Mouse (Mus musculus) intestine, embryonic 14.5 days (tissue): ENCODE data around the gene Ankmy1. TPM values are rescaled to one million over a fixed set of nuclear protein-coding genes. Genes with fewer than 3 reads are reported as not detected.

Experiments used
- ATAC-seq: fragments of 200-750 bp; cut with Nextera tagmentation; replicated peaks from 2 replicates; pipeline ENCODE4 v1.8.0; 2017; ENCODE audit warnings: low read depth, moderate number of reproducible peaks, moderate TSS enrichment, moderate library complexity; ENCODE audit not compliant: low FRiP score, low TSS enrichment
- DNase-seq: peaks from one replicate; pipeline ENCODE4 v3.0.0-alpha.2; 2018; ENCODE audit warnings: low spot score
- H3K27ac ChIP-seq: fragments of 300-500 bp; sonication (generic); 2 replicates; pipeline ENCODE4 v1.5.1; 2014; ENCODE audit warnings: low read depth, mild to moderate bottlenecking, control low read depth
- H3K27me3 ChIP-seq: fragments of 300-500 bp; sonication (generic); replicated peaks from 2 replicates; pipeline ENCODE4 v1.6.1; 2014; ENCODE audit warnings: low read length, control low read depth; ENCODE audit not compliant: control insufficient read depth, insufficient read depth
- H3K36me3 ChIP-seq: fragments of 300-500 bp; sonication (generic); 2 replicates; pipeline ENCODE4 v1.6.1; 2014; ENCODE audit warnings: low read length, control low read depth; ENCODE audit not compliant: control insufficient read depth, insufficient read depth
- H3K4me1 ChIP-seq: fragments of 300-500 bp; sonication (generic); replicated peaks from 2 replicates; pipeline ENCODE4 v1.6.1; 2014; ENCODE audit warnings: low read length, control low read depth, mixed read lengths; ENCODE audit not compliant: control insufficient read depth, insufficient read depth
- H3K4me2 ChIP-seq: fragments of 300-500 bp; sonication (generic); 2 replicates; pipeline ENCODE4 v1.6.1; 2014; ENCODE audit warnings: low read length
- H3K4me3 ChIP-seq: fragments of 300-500 bp; sonication (generic); 2 replicates; pipeline ENCODE4 v1.5.1; 2014; ENCODE audit warnings: low read depth, low read length, control low read depth, mixed read lengths
- H3K9ac ChIP-seq: fragments of 300-500 bp; sonication (generic); 2 replicates; pipeline ENCODE4 v1.6.1; 2014; ENCODE audit warnings: mild to moderate bottlenecking, low read length
- H3K9me3 ChIP-seq: fragments of 300-500 bp; sonication (generic); 2 replicates; pipeline ENCODE4 v1.6.1; 2016; ENCODE audit warnings: low read length, control low read depth; ENCODE audit not compliant: control insufficient read depth
- WGBS: fragments of 180-500 bp; shearing (Covaris S2); extraction: QIAGEN DNeasy Blood & Tissue Kit; methylation state at CpG from one replicate; pipeline ENCODE4 v1.1.7; 2014; 5-methylcytosine and 5-hydroxymethylcytosine counted together
- polyA plus RNA-seq: library from polyadenylated mRNA; unstranded; fragments of >200 nt; fragmentation: Nextera tagmentation; extraction: Ambion mirVana; gene quantifications from 2 replicates; pipeline ENCODE4 v1.2.1, GENCODE M21; 2014

Gene Ankmy1
- polyA plus RNA-seq, 1 experiment from 2014 or later, result 0.30 TPM

- 73% methylated on average over 7 of the region's 7 CpGs for WGBS
- Histone ChIP-seq H3K4me1 (no peaks in the 10 kb centered on the region), H3K9ac (no peak overlapping the region), H3K27me3 (no peaks in the 10 kb centered on the region), H3K27ac (no peak overlapping the region), H3K36me3 (no peaks in the 10 kb centered on the region), H3K9me3 (no peaks in the 10 kb centered on the region), H3K4me3 (no peak overlapping the region), H3K4me2 (no peak overlapping the region)
- DNase-seq (no peak), ATAC-seq (no peak)
Observed at GRCm38 (mm10) chr1:92888901-92889655, 13.6 kb downstream of the Ankmy1 start.

- no peak overlapping the region for H3K27ac ChIP-seq
- DNase-seq, result no peak
- 85% methylated on average over 6 of the region's 6 CpGs for WGBS
- H3K9me3 ChIP-seq, result no peaks in the 10 kb centered on the region
- no peak overlapping the region for H3K4me2 ChIP-seq
- no peaks in the 10 kb centered on the region for H3K27me3 ChIP-seq
- no peak overlapping the region for H3K9ac ChIP-seq
- no peaks in the 10 kb centered on the region for H3K4me1 ChIP-seq
- ATAC-seq, result no peak
- H3K4me3 ChIP-seq, result no peak overlapping the region
- H3K36me3 ChIP-seq, result no peaks in the 10 kb centered on the region
Observed at GRCm38 (mm10) chr1:92881982-92882381, 20.7 kb downstream of the Ankmy1 start.

DNA sequence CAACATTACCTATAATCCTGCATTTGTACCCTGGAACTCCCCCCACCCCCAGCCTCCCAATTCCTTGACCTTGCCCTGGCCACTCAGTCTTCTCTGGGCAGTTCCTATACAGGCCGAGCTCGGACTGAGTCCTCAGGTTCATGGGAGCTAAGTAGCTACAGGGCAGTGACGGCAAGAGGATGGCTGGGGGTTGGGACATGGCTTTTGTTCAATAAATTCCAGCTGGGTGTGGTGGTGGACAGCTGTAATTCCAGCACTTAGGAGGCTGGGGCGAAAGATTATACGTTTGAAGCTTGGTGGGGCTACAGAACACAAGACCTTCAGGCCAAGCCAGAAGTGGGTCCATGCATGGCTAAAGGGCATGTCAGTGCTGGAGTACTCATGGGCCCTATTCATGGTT is 22.6 kb downstream of the Ankmy1 start:
- no peak overlapping the region for H3K4me3 ChIP-seq
- H3K27me3 ChIP-seq, result no peaks in the 10 kb centered on the region
- H3K4me1 ChIP-seq, result no peaks in the 10 kb centered on the region
- 73% methylated on average over 5 of the region's 5 CpGs for WGBS
- no peak overlapping the region for H3K4me2 ChIP-seq
- ATAC-seq, result no peak
- H3K36me3 ChIP-seq, result no peaks in the 10 kb centered on the region
- no peak overlapping the region for H3K9ac ChIP-seq
- no peaks in the 10 kb centered on the region for H3K9me3 ChIP-seq
- no peak for DNase-seq
- no peak overlapping the region for H3K27ac ChIP-seq

DNA sequence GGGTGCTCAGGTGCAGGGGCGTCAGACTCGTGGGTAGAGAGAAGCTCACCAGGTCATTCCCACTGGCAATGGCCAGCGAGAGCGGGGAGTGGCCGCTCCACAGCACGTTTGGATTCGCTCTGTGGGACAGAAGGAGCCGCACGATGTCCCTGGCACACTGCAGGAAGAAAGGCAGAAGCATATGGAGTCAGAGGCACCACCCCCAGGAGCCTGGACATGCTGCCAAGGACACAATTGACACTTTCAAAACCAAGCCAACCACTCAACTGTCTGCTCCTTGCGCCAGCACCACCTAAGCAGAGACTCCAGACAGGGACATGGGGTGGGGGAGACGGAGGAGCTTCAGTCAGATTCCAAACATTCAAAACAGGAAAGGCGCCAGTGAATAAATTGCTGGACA is 23.4 kb downstream of the Ankmy1 start:
- H3K27me3 ChIP-seq, result no peaks in the 10 kb centered on the region
- H3K4me2 ChIP-seq, result no peak overlapping the region
- no peaks in the 10 kb centered on the region for H3K4me1 ChIP-seq
- no peaks in the 10 kb centered on the region for H3K36me3 ChIP-seq
- no peaks in the 10 kb centered on the region for H3K9me3 ChIP-seq
- H3K27ac ChIP-seq, result no peak overlapping the region
- 82% methylated on average over 12 of the region's 12 CpGs for WGBS
- no peak overlapping the region for H3K9ac ChIP-seq
- DNase-seq (no peak), ATAC-seq (no peak)
- no peak overlapping the region for H3K4me3 ChIP-seq

- DNase-seq (no peak), ATAC-seq (no peak)
- H3K9ac ChIP-seq, result no peak overlapping the region
- 79% methylated on average over 13 of the region's 13 CpGs for WGBS
- no peaks in the 10 kb centered on the region for H3K27me3 ChIP-seq
- no peak overlapping the region for H3K4me3 ChIP-seq
- H3K9me3 ChIP-seq, result no peaks in the 10 kb centered on the region
- no peaks in the 10 kb centered on the region for H3K36me3 ChIP-seq
- no peak overlapping the region for H3K27ac ChIP-seq
- H3K4me2 ChIP-seq, result no peak overlapping the region
- H3K4me1 ChIP-seq, result no peaks in the 10 kb centered on the region
Observed at GRCm38 (mm10) chr1:92878066-92878741, 24.5 kb downstream of the Ankmy1 start.

GRCm38 (mm10) chr1:92877431-92877978 is 25.2 kb downstream of the Ankmy1 start:
- Histone ChIP-seq H3K27ac (no peak overlapping the region), H3K27me3 (no peaks in the 10 kb centered on the region), H3K9me3 (no peaks in the 10 kb centered on the region), H3K9ac (no peak overlapping the region), H3K4me3 (no peak overlapping the region), H3K4me2 (no peak overlapping the region), H3K4me1 (no peaks in the 10 kb centered on the region), H3K36me3 (no peaks in the 10 kb centered on the region)
- no peak for DNase-seq
- ATAC-seq, result no peak
- WGBS, result 68% methylated on average over 12 of the region's 12 CpGs

DNA sequence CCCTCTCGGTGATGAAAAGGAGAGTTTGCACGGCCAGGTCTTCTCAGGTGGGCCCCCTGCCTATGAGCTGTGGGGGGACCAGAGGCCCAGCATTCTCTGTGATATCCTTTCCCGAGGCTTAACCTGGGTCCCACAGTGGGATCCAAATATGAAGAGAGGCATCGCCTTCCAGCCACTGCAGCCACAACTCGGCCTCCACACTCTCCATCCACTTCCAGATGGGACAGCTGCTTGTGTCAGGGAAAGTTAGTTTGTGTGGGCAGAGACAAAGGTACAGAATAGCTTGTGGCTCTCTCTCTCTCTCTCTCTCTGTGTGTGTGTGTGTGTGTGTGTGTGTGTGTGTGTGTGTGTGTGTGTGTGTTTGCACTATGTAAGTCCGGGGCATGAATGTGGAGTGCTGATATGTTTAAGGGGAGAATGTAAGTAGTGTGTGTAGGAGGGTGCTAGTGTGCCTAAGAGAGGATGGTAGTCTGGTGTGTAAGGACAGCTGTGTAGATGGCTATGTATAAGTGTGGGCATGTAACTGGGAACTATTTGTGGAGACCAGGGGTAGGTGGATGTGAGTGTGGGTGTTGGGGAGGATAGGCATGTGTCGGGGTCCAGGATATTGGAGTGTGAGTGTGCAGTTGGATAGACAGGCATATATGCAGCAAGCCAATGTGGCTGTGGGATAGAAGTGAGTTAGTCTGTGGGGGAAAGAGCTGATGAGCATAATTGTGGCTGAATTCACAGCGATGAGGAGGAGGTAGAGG is 27.2 kb downstream of the Ankmy1 start:
- no peak for DNase-seq
- H3K4me2 ChIP-seq, result no peak overlapping the region
- no peak overlapping the region for H3K27ac ChIP-seq
- no peaks in the 10 kb centered on the region for H3K36me3 ChIP-seq
- H3K9me3 ChIP-seq, result no peaks in the 10 kb centered on the region
- no peak overlapping the region for H3K9ac ChIP-seq
- 77% methylated on average over 8 of the region's 8 CpGs for WGBS
- no peak for ATAC-seq
- no peak overlapping the region for H3K4me3 ChIP-seq
- no peaks in the 10 kb centered on the region for H3K27me3 ChIP-seq
- H3K4me1 ChIP-seq, result no peaks in the 10 kb centered on the region

- H3K4me1 ChIP-seq, result no peaks in the 10 kb centered on the region
- no peak overlapping the region for H3K9ac ChIP-seq
- no peaks in the 10 kb centered on the region for H3K9me3 ChIP-seq
- H3K27me3 ChIP-seq, result no peaks in the 10 kb centered on the region
- H3K4me2 ChIP-seq, result no peak overlapping the region
- no peak for DNase-seq
- WGBS, result 83% methylated on average over 3 of the region's 3 CpGs
- no peak for ATAC-seq
- H3K4me3 ChIP-seq, result no peak overlapping the region
- no peaks in the 10 kb centered on the region for H3K36me3 ChIP-seq
- H3K27ac ChIP-seq, result no peak overlapping the region
Observed at GRCm38 (mm10) chr1:92874011-92874410, 28.7 kb downstream of the Ankmy1 start.
